Mouse (Mus musculus): Measurements from ENCODE around the gene Fgfr2. TPM values are rescaled to one million over a fixed set of nuclear protein-coding genes. Genes with fewer than 3 reads are reported as not detected.
"Not testable (repeated sequence)": the region's sequence is repeated elsewhere in the genome, so short reads cannot be mapped to it uniquely, and the experiment has no call there.

The Fgfr2 gene
- total RNA-seq, 2 experiments from 2014 or later: 1.5 to 1.7 TPM

- DNase-seq: no peak
Measured at GRCm38 (mm10) chr7:132443769-132444168, 679.4 kb downstream of the Fgfr2 start.

GRCm38 (mm10) chr7:132443134-132443533 lies 680.0 kb downstream of the Fgfr2 start:
- DNase-seq: no peak
- intact Hi-C loops (cut with DNase I): no loop called here

More at GRCm38 (mm10) chr7:132443769-132444168, 679.4 kb downstream of the Fgfr2 start:
- intact Hi-C loops (cut with DNase I): no loop called here

GRCm38 (mm10) chr7:132442133-132442763 lies 680.9 kb downstream of the Fgfr2 start:
- intact Hi-C loops (cut with DNase I); DNase-seq: not testable (repeated sequence)

GRCm38 (mm10) chr7:132439916-132440315 lies 683.2 kb downstream of the Fgfr2 start:
- DNase-seq: no peak
- intact Hi-C loops (cut with DNase I): no loop called here

GRCm38 (mm10) chr7:132438060-132438459 lies 685.1 kb downstream of the Fgfr2 start:
- DNase-seq: no peak
- intact Hi-C loops (cut with DNase I): no loop called here

GRCm38 (mm10) chr7:132437431-132437830 lies 685.7 kb downstream of the Fgfr2 start:
- intact Hi-C loops (cut with DNase I): no loop called here

GRCm38 (mm10) chr7:132435486-132436055 lies 687.6 kb downstream of the Fgfr2 start:
- intact Hi-C loops (cut with DNase I): no loop called here
- DNase-seq: no peak

More at GRCm38 (mm10) chr7:132437431-132437830, 685.7 kb downstream of the Fgfr2 start:
- no peak for DNase-seq

- DNase-seq: no peak
- intact Hi-C loops (cut with DNase I): no loop called here
Measured at GRCm38 (mm10) chr7:132429324-132429723, 693.8 kb downstream of the Fgfr2 start.

- no peak for DNase-seq
- intact Hi-C loops (cut with DNase I): no loop called here
Measured at GRCm38 (mm10) chr7:132428308-132428707, 694.8 kb downstream of the Fgfr2 start.

GRCm38 (mm10) chr7:132426069-132426468 lies 697.1 kb downstream of the Fgfr2 start:
- intact Hi-C loops (cut with DNase I): no loop called here
- no peak for DNase-seq

- no peak for DNase-seq
- intact Hi-C loops (cut with DNase I): no loop called here
Measured at GRCm38 (mm10) chr7:132425364-132425999, 697.7 kb downstream of the Fgfr2 start.

- DNase-seq: peak in 1 of 2 experiments; percentile 23
- intact Hi-C loops (cut with DNase I): loop anchor here (5.0 kb wide), 2 partner anchors 106 to 186 kb away; partner anchors contain the start of gene Chst15
Measured at GRCm38 (mm10) chr7:132423570-132423969, 699.6 kb downstream of the Fgfr2 start.

GRCm38 (mm10) chr7:132419378-132420255 lies 703.5 kb downstream of the Fgfr2 start:
- DNase-seq: no peak
- intact Hi-C loops (cut with DNase I): loop anchor here (5.0 kb wide), 2 partner anchors 102 to 182 kb away; partner anchors contain the start of gene Chst15

- intact Hi-C loops (cut with DNase I): no loop called here
- no peak for DNase-seq
Measured at GRCm38 (mm10) chr7:132416866-132417265, 706.3 kb downstream of the Fgfr2 start.

- intact Hi-C loops (cut with DNase I): no loop called here
- no peak for DNase-seq
Measured at GRCm38 (mm10) chr7:132415866-132416265, 707.3 kb downstream of the Fgfr2 start.

- intact Hi-C loops (cut with DNase I): no loop called here
- no peak for DNase-seq
Measured at GRCm38 (mm10) chr7:132412520-132412919, 710.6 kb downstream of the Fgfr2 start.

GRCm38 (mm10) chr7:132411708-132412107 lies 711.4 kb downstream of the Fgfr2 start:
- no peak for DNase-seq
- intact Hi-C loops (cut with DNase I): no loop called here

- intact Hi-C loops (cut with DNase I): no loop called here
- DNase-seq: no peak
Measured at GRCm38 (mm10) chr7:132410958-132411357, 712.2 kb downstream of the Fgfr2 start.

GRCm38 (mm10) chr7:132409890-132410289 lies 713.3 kb downstream of the Fgfr2 start:
- intact Hi-C loops (cut with DNase I): no loop called here

GRCm38 (mm10) chr7:132402377-132403084 lies 720.6 kb downstream of the Fgfr2 start:
- intact Hi-C loops (cut with DNase I): no loop called here
- DNase-seq: no peak

More at GRCm38 (mm10) chr7:132409890-132410289, 713.3 kb downstream of the Fgfr2 start:
- DNase-seq: no peak
